Mouse (Mus musculus): ENCODE results near the gene Gjb2.

Gjb2 gene

GRCm38 (mm10) chr14:57060052-57060451 is 44.5 kb downstream of the Gjb2 start:
- DNase-seq = peak; percentile 75

- DNase-seq = peak; percentile 22
Measured at GRCm38 (mm10) chr14:57057563-57058321, 46.8 kb downstream of the Gjb2 start, which contains the start of gene Gja3. Gene Gja3 (minus strand): TSS chr14:57058100.

GRCm38 (mm10) chr14:57057204-57057562 is 47.3 kb downstream of the Gjb2 start:
- no peak for DNase-seq

- DNase-seq = no peak
Measured at GRCm38 (mm10) chr14:57052713-57053112, 51.8 kb downstream of the Gjb2 start.
